15 mouse cellular contexts compared by ENCODE assay signal in genomic region chr2:76065292-76065691, GRCm38 (mm10).
DNase-seq lines count a peak whose midpoint lies in the region; ATAC-seq and TF ChIP-seq lines count a peak whose summit lies in the region.
"Had no signal": no experiment of that assay in that cellular context is flagged by ENCODE, and none has a peak within 500 bp of the region (broad histone marks: within the 10 kb centered on the region; RNA-seq: fewer than 3 reads in every experiment).

No protein-coding gene starts in this region.

- no peaks in the 10 kb centered on the region for H3K9me3 ChIP-seq in kidney, embryonic 15.5 days (replicated peaks)
- no peaks in the 10 kb centered on the region for H3K9me3 ChIP-seq in kidney, embryonic 16.5 days (ENCODE audit: low read length)
- H3K9me3 ChIP-seq in MEL (replicated peaks; ENCODE audit: insufficient read depth, low read length), result no peaks in the 10 kb centered on the region
- no peaks in the 10 kb centered on the region for H3K9me3 ChIP-seq in heart, embryonic 12.5 days (replicated peaks)
- H3K9me3 ChIP-seq: midbrain, embryonic 15.5 days; neural tube, embryonic 12.5 days had no signal

- no peak for ATAC-seq in kidney, embryonic 15.5 days (replicated peaks; ENCODE audit: low FRiP score)
- no peak for ATAC-seq in kidney, embryonic 16.5 days (ENCODE audit: low FRiP score, low TSS enrichment)
- no peak for ATAC-seq in heart, embryonic 12.5 days (ENCODE audit: insufficient number of reproducible peaks, low FRiP score)
- ATAC-seq: midbrain, embryonic 15.5 days had no signal

- H3K27ac ChIP-seq in kidney, embryonic 15.5 days, result peak overlapping the region; percentile 8; the same call in 1 of the 2 replicates
- H3K27ac ChIP-seq in kidney, embryonic 16.5 days (ENCODE audit: low read length), result no peak overlapping the region
- H3K27ac ChIP-seq in MEL (ENCODE audit: control insufficient read depth, low read depth, low read length), result no peak overlapping the region
- H3K27ac ChIP-seq in heart, embryonic 12.5 days (ENCODE audit: poor library complexity, severe bottlenecking), result peak overlapping the region; percentile 48
- H3K27ac ChIP-seq: kidney, postnatal 0 days; midbrain, embryonic 15.5 days; neural tube, embryonic 12.5 days had no signal

- TF ChIP-seq EP300 in MEL (IDR thresholded peaks at IDR 0.05; ENCODE audit: low read depth in 1 of 2, low read length in 2 of 2), result no peak

- TF ChIP-seq CTCF in MEL (IDR thresholded peaks at IDR 0.05 in 2 of 3, conservative IDR thresholded peaks at IDR 0.05 in 1 of 3; ENCODE audit: control insufficient read depth in 1 of 3, insufficient read depth in 1 of 3, low read depth in 2 of 3, low read length in 3 of 3, poor library complexity in 1 of 3, severe bottlenecking in 1 of 3), result no peak

- peaks cover 26% of the 10 kb centered on the region for H3K4me1 ChIP-seq in kidney, embryonic 15.5 days
- peaks cover 24% of the 10 kb centered on the region for H3K4me1 ChIP-seq in kidney, embryonic 16.5 days (ENCODE audit: insufficient read depth, low read length)
- no peaks in the 10 kb centered on the region for H3K4me1 ChIP-seq in MEL (ENCODE audit: control insufficient read depth in 1 of 2, insufficient read depth in 2 of 2, low read length in 2 of 2)
- H3K4me1 ChIP-seq in heart, embryonic 12.5 days (replicated peaks), result peaks cover 19% of the 10 kb centered on the region

- DNase-seq in MEL (ENCODE audit: low read depth, low spot score), result peak; percentile 4
- DNase-seq in lung, postnatal 10 days, result peak; percentile 44
- no peak for DNase-seq in thymus, postnatal 4 days
- no peak for DNase-seq in frontal cortex, postnatal 25 days (ENCODE audit: low spot score in 2 of 2)
- no peak for DNase-seq in T-cell, adult 2 months (ENCODE audit: low spot score)
- DNase-seq: cerebellum, adult 2 months; left cerebral cortex, postnatal 4 days; thymus, postnatal 36 days had no signal

- TF ChIP-seq POLR2A in MEL (IDR thresholded peaks at IDR 0.05; ENCODE audit: control insufficient read depth in 1 of 2, insufficient read depth in 1 of 2, low read depth in 1 of 2, low read length in 2 of 2, poor library complexity in 1 of 2), result no peak

- no peaks in the 10 kb centered on the region for H3K36me3 ChIP-seq in kidney, embryonic 15.5 days
- H3K36me3 ChIP-seq in kidney, embryonic 16.5 days (ENCODE audit: insufficient read depth, low read length), result no peaks in the 10 kb centered on the region
- no peaks in the 10 kb centered on the region for H3K36me3 ChIP-seq in MEL (ENCODE audit: control insufficient read depth in 1 of 2, insufficient read depth in 2 of 2, low read length in 2 of 2)
- no peaks in the 10 kb centered on the region for H3K36me3 ChIP-seq in heart, embryonic 12.5 days
- H3K36me3 ChIP-seq: midbrain, embryonic 15.5 days; neural tube, embryonic 12.5 days had no signal

- H3K27me3 ChIP-seq in kidney, embryonic 15.5 days, result no peaks in the 10 kb centered on the region
- no peaks in the 10 kb centered on the region for H3K27me3 ChIP-seq in kidney, embryonic 16.5 days (ENCODE audit: insufficient read depth, low read length)
- peaks cover 0 to 3% of the 10 kb centered on the region in 2 experiments; a peak in 2 of 4 replicates for H3K27me3 ChIP-seq in MEL (ENCODE audit: control insufficient read depth in 1 of 2, insufficient read depth in 2 of 2, low read length in 2 of 2)
- H3K27me3 ChIP-seq in heart, embryonic 12.5 days (replicated peaks), result no peaks in the 10 kb centered on the region
- H3K27me3 ChIP-seq: midbrain, embryonic 15.5 days; neural tube, embryonic 12.5 days had no signal

- H3K9ac ChIP-seq in kidney, embryonic 15.5 days, result no peak overlapping the region
- no peak overlapping the region; the same call in 1 of the 2 replicates for H3K9ac ChIP-seq in kidney, embryonic 16.5 days (replicated peaks; ENCODE audit: low read length)
- H3K9ac ChIP-seq in MEL (ENCODE audit: control insufficient read depth, low read depth, low read length, poor library complexity, severe bottlenecking), result no peak overlapping the region
- no peak overlapping the region for H3K9ac ChIP-seq in heart, embryonic 12.5 days
- H3K9ac ChIP-seq: midbrain, embryonic 15.5 days; neural tube, embryonic 12.5 days had no signal

- no peaks in the 10 kb centered on the region for H3K79me2 ChIP-seq in MEL (ENCODE audit: control insufficient read depth, insufficient read depth, low read length, poor library complexity)

- TF ChIP-seq RAD21 in MEL (IDR thresholded peaks at IDR 0.05; ENCODE audit: low read depth, low read length), result no peak

- H3K4me2 ChIP-seq in kidney, embryonic 15.5 days, result no peak overlapping the region
- H3K4me2 ChIP-seq in kidney, embryonic 16.5 days (replicated peaks; ENCODE audit: low read depth, low read length), result no peak overlapping the region
- peak overlapping the region; percentile 42 for H3K4me2 ChIP-seq in heart, embryonic 12.5 days
- H3K4me2 ChIP-seq: midbrain, embryonic 15.5 days; neural tube, embryonic 12.5 days had no signal

- H3K4me3 ChIP-seq in kidney, embryonic 15.5 days (replicated peaks), result no peak overlapping the region
- H3K4me3 ChIP-seq in kidney, embryonic 16.5 days (ENCODE audit: low read length), result no peak overlapping the region
- peak overlapping the region; percentile 18 to 39; a peak in 2 of 4 replicates for H3K4me3 ChIP-seq in MEL (ENCODE audit: control insufficient read depth in 1 of 2, insufficient read depth in 1 of 2, low read depth in 2 of 2, low read length in 2 of 2)
- H3K4me3 ChIP-seq in heart, embryonic 12.5 days, result no peak overlapping the region
- H3K4me3 ChIP-seq: erythroblast, embryonic 14.5 days; midbrain, embryonic 15.5 days; neural tube, embryonic 12.5 days had no signal

- 66% methylated on average over 7 of the region's 7 CpGs for WGBS in kidney, embryonic 15.5 days
- whole genome bisulfite sequencing in kidney, embryonic 16.5 days, result 71% methylated on average over 7 of the region's 7 CpGs
- WGBS in heart, embryonic 12.5 days, result 29% methylated on average over 7 of the region's 7 CpGs

TF ChIP-seq in MEL, 35 proteins besides CTCF, POLR2A, EP300 and RAD21:
- no peak for TF ChIP-seq ETS1 (IDR thresholded peaks at IDR 0.05; ENCODE audit: low read depth, low read length)
- no peak for TF ChIP-seq ZNF384 (IDR thresholded peaks at IDR 0.05; ENCODE audit: low read depth, low read length)
- TF ChIP-seq TCF12 (IDR thresholded peaks at IDR 0.05; ENCODE audit: low read depth, low read length), result no peak
- no peak for TF ChIP-seq MEF2A (IDR thresholded peaks at IDR 0.05; ENCODE audit: extremely low read depth, insufficient replicate concordance, low read depth, low read length, poor library complexity, severe bottlenecking)
TF ChIP-seq in MEL: peak in this region for 0.

Comparison
In these comparisons a context has a peak if more than half of its experiments do, and no peak if none do; other contexts are left out.
1. H3K27ac ChIP-seq: peak in kidney, embryonic 15.5 days (single experiment) and heart, embryonic 12.5 days (single experiment); none in kidney, embryonic 16.5 days (single experiment) and MEL (single experiment).
2. H3K4me3 ChIP-seq: peak in MEL (2 of 2); none in kidney, embryonic 15.5 days (single experiment), kidney, embryonic 16.5 days (single experiment) and heart, embryonic 12.5 days (single experiment).
3. DNase-seq: peak in MEL (single experiment) and lung, postnatal 10 days (single experiment); none in thymus, postnatal 4 days (single experiment), frontal cortex, postnatal 25 days (0 of 2) and T-cell, adult 2 months (single experiment).